Mouse (Mus musculus): Measurements from ENCODE around the gene Gstt1.
"Not testable (repeated sequence)": the region's sequence is repeated elsewhere in the genome, so short reads cannot be mapped to it uniquely, and the experiment has no call there.

Gene Gstt1

DNA sequence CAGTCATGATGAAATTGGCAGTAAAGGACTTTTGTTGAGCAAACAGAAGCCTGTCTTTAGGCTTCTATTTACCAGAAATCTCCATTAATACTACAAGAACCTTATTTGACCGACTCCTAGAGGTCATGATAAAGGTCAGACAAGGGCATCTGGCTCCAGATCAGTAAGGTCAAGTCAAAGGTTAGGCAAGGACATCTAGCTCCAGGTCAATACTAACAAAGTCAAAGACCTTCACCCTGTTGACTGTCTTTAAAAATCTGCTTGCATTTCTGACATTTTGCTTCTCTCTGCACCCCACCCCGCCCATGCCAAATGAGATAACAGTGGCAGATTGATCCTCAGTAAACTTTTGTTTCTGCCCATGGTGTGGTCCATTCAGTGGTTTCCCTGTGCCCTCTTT is 5.8 kb upstream of the Gstt1 start:
- DNase-seq (ENCODE audit: low spot score in 2 of 2): no peak

- DNase-seq (ENCODE audit: low spot score in 2 of 2): peak; percentile 42 to 52
These were observed 687 bp downstream of the Gstt1 start for GRCm38 (mm10) chr10:75797619-75798175.

DNA sequence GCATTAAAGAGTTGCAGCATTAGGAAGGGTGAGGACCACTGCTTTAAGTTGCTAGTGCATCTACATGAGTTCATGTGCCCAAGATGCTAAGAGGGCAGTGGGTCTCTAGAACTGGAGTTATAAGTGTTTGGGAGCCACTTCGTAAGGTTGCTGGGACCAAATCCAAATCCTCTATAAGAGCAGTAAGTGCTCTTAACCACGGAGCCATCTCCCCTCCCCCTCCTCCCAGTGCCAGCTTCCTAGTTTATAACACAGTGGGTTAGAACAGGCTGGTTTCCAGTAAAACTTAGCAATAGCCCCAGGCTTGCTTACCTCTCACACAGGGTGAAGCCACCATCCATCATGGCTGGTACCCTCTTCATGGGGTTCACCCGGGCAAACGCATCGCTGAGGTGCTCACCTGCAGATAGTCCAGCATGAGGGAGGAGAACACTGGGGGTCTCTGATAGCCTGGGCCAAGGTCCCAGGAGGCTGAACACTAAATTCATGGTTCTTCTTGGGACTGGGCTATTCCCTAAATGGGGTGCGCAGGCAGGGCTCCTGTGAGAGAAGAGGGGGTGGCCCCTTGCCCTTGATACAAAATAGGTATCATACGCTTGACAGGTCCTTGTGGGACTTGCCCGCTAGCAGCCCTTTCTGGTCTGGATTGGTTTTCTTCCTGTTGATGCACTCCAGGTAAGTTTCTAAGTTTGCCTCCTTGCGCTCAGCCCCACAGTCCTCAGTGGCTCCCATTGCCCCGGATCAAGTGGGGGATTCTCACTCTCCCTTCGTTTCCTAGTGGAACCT is 1.5 kb downstream of the Gstt1 start:
- DNase-seq (ENCODE audit: low spot score in 2 of 2): no peak

DNA sequence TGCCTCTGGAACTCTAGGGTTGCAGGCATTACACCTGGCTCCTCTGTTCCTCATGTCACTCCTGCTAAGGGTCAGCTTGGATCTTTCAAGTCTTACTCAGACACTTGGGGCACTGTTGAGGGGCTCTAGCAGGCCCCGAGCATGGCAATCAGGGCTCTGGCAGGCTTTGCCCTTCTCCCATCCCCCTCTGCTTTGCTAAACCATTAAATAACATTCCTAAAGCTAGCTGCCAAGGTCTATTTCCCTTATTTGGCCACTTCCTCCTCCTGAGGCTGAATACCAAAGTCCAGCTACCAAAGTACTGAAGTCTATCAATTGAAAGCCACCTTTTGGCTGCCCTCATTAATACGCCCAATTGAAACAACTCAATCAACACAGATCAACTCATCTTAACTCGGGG is 3.5 kb downstream of the Gstt1 start:
- DNase-seq (ENCODE audit: low spot score in 2 of 2): no peak

DNA sequence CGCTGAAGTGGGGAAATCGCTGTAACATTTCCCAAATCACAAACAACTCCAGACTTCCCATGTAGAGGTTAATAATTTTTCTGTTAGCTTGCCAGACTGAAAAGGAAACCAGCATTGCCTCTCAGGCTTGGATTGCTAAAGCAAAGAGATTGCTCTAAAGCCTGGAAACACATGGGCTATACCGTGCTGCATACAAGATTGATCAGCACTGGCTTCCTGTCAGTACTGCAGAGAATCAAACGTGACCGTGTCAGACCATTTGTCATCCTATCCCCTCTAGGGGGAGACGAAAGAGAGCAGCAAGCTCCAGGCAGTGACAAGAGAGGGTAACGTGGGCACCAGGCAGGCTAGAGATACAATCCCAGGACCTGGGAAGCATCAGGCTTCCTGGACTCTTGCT is 7.6 kb downstream of the Gstt1 start:
- no peak for DNase-seq (ENCODE audit: low spot score in 2 of 2)

DNA sequence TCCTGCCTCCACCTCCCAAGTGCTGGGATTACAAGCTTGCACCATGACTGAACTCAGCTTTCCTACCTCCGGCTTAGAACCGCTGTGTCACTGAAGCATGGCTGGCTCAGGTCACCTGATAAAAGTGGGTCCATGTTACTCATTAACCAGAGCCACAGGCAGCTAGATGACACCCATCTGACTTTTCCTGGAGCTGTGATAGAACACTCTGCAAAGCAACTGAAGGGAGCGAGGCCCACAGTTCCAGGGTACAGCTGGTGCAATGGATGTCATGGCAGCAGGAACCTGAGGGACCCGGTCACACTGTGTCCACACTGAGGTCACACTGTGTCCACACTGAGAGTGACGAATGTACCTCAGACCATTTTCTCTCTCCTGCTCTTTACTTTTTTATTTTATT is 8.5 kb downstream of the Gstt1 start:
- no peak for DNase-seq (ENCODE audit: low spot score in 2 of 2)

DNA sequence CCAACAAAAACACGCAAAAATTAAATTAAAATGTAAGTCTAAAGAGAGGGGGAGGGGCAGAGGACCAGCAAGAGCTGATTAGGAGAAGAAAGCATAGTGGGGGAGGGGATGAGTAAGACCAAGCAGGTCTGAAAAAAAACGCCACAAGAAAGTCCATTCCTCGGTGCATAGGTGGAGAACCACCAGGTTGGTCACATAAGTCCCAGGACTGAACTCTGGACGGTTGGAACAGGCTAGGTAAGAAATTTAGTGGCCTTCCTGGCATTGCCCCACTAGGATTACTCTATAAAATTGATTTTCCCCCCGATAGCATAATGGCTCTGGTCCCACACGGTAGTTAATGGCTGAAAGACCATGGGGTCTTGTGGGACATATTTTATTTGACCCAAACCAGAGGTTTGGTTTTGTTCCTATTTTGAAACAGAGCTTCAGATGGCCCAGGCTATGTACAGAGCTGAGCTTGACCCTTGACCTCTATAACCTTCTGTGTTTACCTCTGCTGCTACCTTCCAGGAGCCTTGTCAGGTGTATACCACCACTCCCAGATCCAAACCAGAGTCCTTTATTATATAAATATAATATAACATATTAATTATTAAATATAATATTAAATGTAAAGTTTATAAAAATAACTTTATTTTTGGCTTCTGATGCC is 9.2 kb downstream of the Gstt1 start:
- no peak for DNase-seq (ENCODE audit: low spot score in 2 of 2)

DNA sequence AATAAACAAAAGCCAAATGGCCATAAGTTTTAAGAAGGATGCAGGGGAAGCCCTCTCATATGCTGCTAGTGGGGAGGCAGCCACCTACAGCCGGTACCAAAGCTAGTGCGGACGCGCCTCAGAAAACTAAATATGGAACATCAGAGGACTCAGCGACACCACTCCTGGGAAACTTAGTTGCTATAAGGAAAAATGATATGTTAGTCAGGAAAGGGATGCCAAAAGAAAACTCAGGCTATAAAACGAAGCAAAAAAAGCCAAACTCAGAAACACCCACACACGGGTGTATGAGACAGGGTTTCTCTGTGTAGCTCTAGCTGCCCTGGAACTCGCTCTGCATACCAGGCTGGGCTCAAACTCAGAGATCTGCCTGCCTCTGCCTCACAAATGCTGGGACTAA is 10.1 kb downstream of the Gstt1 start:
- DNase-seq (ENCODE audit: low spot score in 2 of 2): no peak

- DNase-seq (ENCODE audit: low spot score in 2 of 2): no peak
These were observed 12.9 kb downstream of the Gstt1 start for GRCm38 (mm10) chr10:75785442-75785841.

DNA sequence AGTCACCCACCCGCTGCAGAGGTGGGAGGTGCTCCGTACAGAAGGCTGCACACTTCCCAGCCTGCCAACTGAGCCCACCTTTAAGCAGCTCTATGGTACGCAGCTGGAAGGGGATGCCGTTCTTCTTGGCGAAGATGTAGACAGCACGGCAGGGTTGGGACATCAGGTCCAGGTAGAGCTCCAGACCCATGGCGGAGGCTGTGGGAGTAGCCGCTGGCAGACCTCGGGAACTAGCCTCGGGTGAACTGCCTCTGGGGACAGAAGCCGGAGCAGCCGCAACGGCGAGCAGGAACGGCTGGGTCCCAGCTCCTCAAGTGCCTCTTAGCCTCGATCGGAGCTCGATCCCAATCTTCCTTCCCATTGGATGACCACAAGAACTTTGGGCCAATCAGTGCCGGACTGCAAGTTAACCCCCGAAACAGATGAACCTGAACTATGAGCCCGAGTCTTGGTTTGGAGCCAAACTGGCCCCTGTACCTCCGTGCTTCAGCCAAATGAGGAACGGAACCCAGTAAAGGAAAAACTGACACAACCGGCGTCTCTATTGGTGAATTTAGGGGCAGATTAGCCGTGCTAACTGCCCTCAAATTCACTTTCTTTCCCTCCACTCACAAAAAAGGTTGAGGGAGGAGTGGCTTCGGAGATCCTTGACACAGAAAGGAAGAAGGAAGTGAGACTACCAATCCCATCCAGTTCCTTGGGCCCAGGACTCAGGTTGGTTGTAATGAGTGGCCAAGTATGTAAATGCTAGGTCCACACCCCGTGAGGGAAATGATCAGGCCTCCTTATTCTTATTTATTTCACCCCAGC is 17.4 kb downstream of the Gstt1 start, which contains the start of the genes Gm20441 and Gstt3:
Gene Gm20441, minus strand, starts transcription at position 186 of the 810 bp plus-strand sequence.
Gene Gstt3, minus strand, starts transcription at position 646 of the 810 bp plus-strand sequence.
- DNase-seq (ENCODE audit: low spot score in 2 of 2): peak; percentile 71 to 73

DNA sequence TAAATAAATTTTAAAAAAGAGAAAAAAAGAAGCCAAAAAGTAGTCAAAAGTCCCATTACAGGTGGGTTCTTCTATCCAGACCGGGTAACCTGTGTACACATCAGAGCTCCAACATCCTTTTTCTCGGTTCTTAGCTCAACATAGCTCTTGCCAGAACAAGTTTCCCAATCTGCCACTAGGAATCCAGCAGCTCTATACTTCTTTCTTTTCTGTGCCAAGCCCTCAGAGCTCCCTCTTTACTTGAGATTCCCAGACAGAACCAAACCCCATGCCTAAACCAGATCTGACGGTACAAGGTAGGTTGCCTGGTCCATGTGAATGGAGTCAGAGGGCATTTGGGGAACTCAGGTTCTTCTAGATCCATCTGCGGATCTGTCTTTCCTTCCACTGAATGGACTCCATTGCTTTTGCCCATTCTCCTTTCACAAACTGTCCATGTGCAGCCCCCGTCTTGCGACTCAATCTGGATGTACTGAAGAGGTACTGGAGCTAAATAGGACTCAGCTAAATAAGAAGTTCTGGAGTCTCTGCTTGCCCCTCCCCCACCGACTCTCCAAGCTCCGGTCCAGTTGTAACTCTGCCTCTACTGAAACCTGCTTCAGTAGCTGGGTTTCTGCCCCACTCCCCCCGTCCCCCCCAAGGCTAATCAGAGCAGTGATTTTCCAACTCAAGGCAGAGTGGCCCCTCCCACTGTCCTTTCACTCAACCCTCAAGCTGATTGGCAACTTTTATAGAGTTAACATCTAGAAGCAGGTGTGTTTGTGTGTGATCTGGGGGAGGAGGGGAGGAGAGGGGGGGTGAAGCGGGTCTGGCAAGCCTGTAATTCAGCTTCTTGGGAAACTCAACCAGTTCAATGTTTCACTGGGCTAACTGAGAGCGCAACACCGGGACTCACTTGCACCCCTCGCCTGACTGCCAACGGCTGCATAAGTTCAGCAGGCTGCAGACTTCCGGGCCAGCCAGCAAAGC is 18.9 kb downstream of the Gstt1 start:
- peak; percentile 28 to 48 for DNase-seq (ENCODE audit: low spot score in 2 of 2)

- no peak for DNase-seq (ENCODE audit: low spot score in 2 of 2)
These were observed 20.5 kb downstream of the Gstt1 start for GRCm38 (mm10) chr10:75777885-75778284.

DNA sequence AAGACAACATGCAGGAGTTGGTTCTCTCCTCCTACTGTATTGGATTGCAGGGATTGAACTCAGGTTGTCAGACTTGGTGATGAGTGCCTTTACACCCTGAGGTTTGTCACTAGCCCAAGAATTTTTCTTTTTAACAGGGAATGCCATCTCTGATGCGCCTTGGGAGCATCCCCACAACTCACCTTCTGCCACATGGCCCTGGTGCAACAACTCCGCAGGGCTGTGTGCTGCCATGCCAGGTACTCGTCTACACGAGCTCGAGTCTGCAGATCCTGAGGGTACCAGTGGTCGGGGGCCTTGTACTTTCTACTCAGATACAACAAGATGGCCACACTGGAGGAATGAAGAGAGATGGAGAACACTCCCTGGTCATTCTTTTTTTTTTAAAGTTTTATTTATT is 21.8 kb downstream of the Gstt1 start:
- no peak for DNase-seq (ENCODE audit: low spot score in 2 of 2)

- no peak for DNase-seq (ENCODE audit: low spot score in 2 of 2)
These were observed 23.8 kb downstream of the Gstt1 start for GRCm38 (mm10) chr10:75774587-75774986.

GRCm38 (mm10) chr10:75774102-75774501 is 24.3 kb downstream of the Gstt1 start:
- DNase-seq (ENCODE audit: low spot score in 2 of 2): no peak

DNA sequence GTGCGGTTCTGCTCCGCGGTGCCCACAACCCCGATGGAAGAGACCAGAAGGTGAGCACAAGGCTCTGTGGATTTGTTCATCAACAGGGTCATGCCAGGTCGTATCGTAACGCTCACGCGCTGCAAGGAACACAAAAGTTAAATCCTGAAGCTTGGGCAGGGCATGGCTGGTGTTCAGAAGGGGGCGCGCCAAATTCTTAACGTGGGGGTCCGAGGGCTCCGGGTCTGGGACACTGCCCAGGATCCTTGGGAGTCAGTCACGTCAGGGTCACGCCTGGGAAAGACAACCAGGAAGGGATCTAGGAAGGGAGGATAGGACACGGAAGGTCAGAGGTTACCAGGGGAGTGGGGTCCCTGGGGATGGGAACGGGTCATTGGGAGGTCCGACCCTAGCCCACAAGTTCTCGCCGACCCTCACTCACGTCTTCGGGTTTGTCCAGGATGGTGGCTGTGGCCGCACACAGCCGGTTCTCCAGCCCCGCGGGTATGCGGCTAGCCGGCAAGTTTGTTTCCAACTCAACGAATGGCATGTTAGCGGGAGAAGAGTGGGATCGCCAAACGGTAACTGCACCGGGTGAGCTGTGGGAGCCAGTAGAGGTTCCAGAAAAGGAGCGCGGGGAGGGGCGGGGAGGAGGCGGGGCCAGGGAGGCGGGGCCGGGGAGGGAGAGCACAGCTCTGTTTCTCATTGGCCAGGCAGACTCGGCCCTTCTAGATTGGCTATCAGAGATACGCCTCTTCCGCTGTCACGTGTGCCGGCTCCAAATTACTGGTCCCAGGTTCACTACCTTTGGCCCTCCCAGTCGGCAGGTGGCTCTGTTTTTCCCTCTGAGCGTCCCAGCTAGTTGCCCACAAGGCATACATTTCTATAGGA is 25.4 kb downstream of the Gstt1 start, which contains the start of gene Ddt:
Gene Ddt, minus strand, starts transcription at position 620 of the 870 bp plus-strand sequence.
- DNase-seq (ENCODE audit: low spot score in 2 of 2): peak; percentile 54 to 77

GRCm38 (mm10) chr10:75767756-75768155 is 30.6 kb downstream of the Gstt1 start:
- DNase-seq (ENCODE audit: low spot score in 2 of 2): not testable (repeated sequence)

GRCm38 (mm10) chr10:75766856-75767255 is 31.5 kb downstream of the Gstt1 start:
- no peak for DNase-seq (ENCODE audit: low spot score in 2 of 2)

Data from urinary bladder, adult 18-20 months (tissue).